Mouse (Mus musculus) retina, postnatal 1 day (tissue): ENCODE results near the gene Ppp1r12a.

ENCODE experiments used
- DNase-seq: peaks from one replicate; pipeline ENCODE4 v3.0.0-alpha.2; 2012

Ppp1r12a gene

DNA sequence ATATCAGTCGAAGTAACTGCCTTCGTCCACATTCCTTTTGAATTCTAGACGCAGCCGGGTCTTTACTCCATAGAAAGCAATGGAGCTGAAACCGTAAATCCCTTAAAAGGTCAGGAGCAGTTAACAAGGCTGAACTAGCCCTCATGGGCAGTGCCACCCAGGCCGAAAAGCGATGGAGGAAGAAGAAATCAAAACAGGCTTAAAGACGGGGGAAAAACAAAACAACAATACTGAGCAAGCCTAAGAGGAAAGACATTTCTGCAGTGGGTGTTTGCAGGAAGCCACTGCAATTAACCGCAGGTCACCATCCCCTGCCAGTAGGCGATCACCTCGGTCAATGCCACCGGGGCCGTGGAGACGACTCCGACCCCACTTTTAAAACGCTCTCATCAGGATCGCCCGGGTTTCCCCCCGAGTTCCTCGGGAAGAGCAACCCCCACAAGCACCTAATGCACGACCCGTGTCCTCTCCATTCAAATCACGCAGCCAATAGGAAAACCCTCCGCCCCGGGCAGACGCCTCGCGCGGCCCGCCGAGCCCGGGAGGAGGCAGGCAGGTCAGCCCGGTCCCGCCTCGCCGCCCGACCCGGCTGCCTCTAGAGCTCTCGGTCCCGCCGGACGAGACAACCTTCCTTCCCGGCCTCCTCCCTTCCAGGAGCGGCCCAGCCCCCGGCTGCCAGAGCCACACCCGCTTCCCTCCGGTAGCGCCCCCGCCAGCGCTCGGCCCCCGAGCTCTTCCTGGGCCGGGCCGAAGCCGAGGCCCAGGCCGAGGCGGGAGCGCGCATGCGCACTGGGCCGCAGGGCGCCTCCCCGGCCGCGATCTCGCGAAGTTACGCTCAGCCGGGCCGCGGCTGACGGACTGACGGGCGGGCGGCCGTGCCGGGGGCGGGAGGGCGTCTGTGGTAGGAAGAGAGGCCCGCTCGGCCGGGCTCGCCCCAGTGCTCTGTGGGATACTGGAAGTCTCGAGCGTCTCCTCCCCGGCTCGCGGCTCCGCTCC lies at the start of gene Ppp1r12a:
Gene Ppp1r12a (plus strand): TSS at position 933 of the 996 bp plus-strand sequence.
- peak; percentile 96 for DNase-seq

DNA sequence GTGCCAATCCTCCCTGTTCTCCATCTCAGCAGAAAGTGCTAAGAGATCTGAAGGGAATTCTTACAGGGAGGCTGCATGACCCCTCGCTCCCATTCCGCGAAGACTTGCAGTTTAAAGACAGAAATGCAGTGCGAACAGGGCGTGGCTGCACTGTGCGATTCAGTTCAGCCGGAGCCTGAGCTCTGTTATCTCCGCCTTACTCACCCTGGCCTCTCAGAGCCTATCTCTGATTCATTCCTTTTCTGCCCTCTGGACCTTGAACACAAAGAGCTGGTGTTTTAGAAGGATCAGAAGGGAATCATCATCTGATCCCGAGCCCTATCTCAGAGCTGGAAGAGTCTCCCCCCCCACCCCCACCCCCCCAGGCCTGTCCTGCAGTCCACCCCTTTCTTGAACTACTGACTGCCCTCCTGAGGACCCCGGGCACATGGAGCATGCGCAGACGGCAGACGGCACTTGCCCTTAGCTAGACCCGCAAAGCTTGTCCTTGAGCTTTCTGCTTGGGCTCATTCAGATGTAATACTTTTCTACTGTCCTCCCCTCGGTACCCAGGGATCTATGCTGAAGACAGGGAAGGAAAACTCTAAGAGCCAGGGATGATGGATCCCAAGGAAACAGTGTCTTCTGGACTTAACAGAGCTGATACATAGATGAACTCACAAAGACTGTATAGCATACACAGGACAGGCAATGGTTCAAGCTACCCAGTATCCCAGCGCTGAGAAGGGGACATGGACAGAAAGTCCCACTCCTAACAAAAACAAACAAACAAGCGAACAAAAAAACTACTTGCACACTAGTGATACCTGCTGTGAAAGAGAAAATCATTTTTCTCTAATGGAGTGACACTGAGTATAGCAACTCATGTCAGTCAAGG lies 48.4 kb upstream of the Ppp1r12a start:
- DNase-seq: peak; percentile 33

DNA sequence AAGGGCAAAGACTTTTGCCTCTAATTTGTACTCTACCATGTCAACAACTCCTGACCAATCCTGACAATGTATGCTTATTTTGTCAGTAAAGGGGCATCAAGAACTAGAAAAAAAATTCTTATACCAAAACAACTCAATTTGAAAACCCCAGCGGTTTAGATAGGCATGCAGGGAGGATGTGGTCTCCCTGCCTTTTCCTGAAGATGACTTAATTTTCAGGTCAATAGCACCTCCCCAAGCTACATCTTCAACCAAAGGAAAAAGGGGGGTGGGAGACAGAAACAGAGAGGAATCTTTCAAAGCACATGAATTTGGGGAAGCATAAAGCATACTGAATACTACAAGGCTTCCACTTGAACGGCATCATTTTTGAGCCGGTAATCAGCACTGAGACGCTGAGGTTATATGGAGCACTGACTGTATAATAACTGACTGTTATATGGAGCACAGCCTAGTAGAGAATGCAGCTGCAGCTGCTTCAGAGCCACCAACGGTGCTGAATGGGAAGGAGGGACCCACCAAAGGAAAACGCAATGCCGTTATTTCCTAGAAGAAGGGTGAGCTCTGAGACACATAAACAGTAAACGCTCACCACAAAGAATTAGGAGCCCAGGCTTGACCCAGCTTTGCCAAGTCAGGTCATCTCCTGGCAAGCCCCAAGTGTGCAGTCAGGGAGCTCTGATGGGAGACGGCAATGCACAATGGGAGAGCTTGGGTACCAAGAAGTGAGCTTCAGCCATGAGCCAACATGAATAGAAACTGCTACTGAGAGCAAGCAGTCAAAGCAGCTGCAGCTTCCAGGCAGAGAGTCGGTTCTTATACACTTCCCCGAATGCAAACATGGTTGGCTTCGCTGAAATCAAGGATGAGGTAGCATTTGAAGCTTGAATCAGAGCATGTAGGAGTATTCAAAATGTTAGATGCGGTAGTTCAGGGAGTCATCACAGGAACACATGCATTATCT lies 43.5 kb upstream of the Ppp1r12a start:
- DNase-seq: no peak

DNA sequence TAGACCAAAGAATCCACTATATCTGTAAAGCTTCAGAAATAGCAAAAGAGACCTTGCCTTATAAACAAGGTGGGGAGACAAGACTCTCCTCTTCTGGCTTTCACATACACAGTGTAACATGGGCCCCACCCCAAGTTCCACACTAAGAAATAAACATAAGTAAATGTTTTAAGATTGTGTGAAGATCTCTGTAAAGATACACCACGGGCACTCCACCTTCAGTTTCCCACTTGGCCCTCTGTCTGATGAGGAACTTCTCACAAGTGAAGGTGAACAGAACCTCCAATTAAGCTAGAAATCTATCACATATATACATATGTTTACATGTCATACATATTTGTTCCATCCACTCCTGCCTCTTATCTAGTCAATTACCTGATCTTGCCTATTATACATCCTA lies 42.6 kb upstream of the Ppp1r12a start:
- no peak for DNase-seq

DNA sequence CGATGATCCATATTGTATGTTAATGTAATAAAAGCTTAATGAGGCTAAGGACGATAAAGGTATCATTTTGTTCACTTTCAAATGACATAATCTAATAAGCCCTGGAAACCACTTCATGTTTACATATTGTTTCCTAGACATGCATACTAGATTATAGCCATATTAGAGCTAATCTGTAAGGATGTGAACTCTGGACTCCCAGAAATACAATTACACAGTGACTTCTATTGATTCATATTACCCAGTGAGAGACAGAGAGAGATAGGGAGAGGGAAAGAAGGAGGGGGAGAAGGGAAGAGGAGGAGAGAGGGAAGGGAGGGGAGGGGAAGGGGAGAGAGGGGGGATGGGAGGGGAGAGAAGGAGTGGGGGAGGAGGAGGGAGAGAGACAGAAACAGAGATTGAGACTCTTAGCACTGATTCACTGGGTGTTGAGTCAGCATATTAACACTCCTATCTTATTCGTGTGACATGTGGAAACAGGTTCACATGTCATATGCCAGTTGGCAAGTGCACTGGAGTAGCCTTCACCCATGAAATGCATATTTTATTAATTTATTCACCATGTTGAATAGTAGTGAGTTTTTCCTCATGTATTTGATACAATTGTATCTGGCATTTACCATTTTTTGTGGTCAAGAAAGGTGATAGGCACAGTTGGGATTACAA lies 36.9 kb upstream of the Ppp1r12a start:
- DNase-seq: no peak

DNA sequence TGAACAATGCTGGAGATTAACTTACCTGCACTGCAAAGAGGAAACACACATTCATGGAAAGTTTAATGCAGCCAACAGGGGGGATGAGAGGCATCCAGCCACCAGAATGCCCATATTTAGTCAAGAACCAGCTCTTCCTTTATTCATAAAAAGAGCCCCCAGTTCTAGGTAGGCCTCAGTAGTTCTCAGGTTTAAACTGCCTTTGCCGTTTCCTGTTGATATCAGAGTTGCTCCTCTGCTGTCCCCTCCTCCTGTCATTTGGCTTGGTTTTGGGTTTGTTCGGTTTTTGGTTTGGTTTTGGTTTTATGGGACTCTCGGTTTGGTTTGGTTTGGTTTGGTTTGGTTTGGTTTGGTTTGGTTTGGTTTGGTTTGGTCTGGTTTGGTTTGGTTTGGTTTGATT lies 32.8 kb upstream of the Ppp1r12a start:
- no peak for DNase-seq

DNA sequence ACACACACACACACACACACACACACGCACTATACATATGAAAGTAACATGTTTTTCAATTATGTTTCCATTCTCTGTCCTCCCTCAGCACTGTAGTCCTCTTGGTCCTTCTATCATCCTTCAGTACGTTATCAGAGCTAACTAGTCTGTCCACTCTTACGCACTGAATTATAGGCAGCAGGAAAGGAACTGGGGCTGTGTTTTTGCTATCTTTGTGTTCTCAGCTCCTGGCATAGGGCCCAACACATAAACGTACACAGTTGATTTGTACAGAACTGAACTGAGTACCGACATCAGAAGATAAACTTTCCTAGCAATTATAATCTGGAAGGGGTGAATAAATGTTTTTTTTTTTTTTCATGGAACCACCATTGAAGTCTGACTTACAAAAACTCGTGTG lies 30.1 kb upstream of the Ppp1r12a start:
- DNase-seq: no peak

DNA sequence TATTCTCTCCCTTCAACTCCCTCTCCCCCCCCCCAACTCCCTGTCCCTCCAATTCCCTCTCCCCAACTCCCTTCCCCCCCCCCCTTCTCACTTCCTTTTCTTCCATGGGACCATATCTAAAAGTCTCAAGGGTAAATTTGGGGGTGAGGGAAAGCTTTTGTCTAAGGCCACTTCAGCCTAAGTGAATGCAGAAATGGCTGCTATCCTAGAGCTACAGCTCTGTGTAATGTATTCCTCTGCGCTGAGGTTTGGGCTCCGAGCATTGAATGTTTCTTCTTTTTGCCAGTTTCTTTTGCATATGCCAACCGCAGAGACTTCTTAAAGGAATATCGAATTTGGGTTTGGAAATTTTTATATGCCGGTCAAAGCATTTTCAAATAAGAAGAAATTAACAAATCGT lies 28.7 kb upstream of the Ppp1r12a start:
- no peak for DNase-seq

DNA sequence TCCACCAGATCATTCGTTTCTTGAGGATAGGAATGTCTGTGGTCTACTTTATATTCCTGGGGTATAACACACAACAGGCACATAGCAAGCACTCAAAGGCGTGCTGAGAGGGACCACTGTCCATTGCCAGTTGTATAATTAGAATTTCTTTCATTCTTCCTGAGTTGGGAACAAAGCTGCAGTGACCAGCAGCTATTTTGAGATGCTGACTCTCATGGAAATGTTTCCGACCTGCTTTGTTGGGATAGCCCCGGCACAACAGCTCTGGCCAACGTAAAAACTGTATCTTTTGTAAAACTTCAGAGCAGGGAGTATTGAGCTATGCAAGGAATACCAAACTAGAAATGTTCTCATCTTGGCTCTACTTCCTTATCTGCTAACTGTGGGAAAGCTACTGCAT lies 28.2 kb upstream of the Ppp1r12a start:
- no peak for DNase-seq

DNA sequence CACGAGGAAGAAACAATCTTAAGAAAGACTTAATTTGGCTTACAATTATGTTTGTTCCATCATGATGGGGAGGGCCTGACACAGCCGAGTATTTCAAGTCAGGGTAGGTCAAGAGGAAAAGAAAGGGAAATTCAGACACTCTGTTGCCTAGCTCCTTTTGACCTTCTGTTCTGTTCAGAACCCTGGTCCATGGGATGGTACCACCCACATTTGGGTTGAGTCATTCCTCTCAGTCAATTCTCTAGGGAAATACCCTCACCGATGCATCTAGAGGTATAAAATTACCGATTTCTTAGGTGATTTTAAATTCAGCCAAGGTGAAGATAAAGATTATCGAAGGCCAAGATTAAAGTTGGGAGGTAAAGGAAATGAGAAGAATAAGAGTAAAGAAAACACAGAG lies 23.6 kb upstream of the Ppp1r12a start:
- no peak for DNase-seq

DNA sequence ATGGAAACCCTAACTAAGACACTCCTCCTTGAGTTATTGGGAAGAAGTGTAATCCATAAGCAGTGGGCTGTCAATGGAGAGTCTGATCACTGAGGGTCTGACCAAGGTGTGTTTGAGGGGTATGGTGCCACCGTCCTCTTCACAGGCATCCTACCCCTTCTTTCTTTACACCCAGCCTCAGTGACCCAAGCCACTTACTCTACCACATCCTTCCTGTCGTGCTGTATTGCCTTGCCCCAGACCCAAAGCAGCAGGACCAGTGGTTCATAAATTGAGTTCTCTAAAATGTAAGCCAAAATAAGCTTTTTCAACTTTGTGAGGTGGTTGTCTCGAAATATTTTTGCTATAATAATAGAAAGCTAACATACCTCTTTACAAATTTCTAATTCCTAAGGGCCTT lies 22.2 kb upstream of the Ppp1r12a start:
- no peak for DNase-seq

DNA sequence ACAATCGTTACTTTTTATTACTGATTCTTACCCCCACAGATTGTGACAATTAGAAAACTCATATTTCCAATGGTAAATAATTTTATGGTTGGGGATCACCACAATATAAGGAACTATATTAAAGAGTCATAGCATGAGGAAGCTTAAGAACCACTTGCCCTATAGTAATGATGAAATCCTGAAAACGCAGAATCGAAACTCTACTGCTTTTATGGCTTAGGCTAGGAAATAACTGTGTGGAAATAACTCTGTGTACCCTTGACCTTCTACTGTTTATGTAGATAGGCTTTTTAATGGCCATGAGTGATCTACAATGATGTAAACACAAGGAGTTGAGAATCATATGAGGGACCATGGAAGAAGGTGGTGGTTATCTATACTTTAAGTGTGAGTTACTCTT lies 21.3 kb upstream of the Ppp1r12a start:
- no peak for DNase-seq

DNA sequence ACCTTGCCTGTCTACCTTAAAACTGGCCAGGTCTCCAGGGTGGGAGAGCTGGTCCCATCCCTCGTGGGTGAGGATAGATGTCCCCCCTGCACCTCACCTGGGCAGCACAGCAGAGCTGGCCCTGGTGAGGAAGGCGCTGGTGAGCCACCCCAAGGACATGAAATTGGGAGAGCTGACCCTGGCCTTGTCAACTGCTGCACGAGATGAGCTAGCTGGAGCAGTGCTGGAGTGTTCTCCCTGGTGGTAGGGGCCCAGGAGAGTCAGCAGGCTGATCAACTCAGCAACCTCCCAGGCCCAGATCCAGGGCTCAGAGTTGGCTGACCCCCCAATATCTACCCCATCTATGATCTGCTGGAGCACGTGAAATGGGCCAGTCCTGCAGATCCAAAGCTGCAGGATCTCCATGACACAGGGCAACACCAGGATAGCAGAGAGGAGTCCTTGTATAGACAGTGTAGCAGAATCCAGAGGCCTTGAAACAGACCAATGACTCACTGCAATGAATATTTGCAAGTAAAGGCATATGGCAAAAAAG lies 17.9 kb upstream of the Ppp1r12a start:
- no peak for DNase-seq

DNA sequence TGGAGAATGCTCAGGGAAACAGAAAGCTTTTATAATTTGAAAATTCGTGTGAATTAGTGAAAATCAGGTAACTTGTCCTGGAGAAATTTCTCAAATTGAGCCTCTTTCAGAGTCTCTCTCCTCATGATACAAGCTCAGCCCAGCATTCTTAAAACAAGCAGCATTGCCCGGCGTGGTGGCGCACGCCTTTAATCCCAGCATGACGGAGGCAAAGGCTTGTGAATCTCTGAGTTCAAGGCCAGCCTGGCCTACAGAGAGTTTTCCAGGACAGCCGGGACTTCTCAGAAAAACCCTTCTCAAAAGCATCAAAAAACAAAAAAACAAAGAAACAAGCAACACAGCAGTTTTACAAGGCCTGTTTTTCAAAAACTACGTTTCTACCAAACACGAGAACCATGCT lies 16.3 kb upstream of the Ppp1r12a start:
- no peak for DNase-seq

DNA sequence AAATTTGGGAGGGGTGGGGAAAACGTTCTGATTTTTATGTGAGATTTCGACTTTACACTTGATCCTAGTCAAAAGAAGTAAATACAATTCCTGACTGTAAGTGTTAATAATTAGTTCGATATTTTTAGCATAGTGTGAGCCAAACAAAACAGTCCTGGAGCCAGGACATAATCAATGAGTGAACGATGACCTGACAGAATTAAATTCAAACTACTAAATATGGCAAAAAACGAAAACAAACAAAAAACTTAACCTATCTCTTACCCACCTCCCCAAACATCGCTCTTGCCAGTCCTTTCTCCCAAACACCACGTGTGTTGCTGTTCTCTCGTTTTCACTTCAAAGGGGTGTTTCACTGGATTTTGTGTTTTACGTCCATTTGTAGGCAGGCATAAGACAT lies 15.0 kb upstream of the Ppp1r12a start:
- no peak for DNase-seq

DNA sequence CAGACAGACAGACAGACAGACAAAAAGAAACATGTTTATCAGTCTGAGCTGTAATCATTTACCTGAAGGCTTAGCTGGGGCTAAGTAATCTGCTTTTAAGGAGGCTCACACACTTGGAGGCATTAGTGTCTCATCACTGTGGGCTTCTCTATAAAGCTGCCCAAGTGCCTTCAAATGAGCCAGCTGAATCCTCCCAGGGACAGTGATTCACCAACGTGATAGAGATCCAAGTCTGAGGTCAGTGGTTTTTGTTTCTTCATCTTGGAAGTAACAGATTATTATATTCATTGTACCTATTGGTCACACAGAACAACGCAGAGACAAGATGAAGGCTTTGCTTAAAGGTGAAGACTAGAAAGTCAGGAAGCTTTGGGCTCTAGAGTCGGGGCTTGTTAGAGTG lies 8.7 kb upstream of the Ppp1r12a start:
- no peak for DNase-seq

DNA sequence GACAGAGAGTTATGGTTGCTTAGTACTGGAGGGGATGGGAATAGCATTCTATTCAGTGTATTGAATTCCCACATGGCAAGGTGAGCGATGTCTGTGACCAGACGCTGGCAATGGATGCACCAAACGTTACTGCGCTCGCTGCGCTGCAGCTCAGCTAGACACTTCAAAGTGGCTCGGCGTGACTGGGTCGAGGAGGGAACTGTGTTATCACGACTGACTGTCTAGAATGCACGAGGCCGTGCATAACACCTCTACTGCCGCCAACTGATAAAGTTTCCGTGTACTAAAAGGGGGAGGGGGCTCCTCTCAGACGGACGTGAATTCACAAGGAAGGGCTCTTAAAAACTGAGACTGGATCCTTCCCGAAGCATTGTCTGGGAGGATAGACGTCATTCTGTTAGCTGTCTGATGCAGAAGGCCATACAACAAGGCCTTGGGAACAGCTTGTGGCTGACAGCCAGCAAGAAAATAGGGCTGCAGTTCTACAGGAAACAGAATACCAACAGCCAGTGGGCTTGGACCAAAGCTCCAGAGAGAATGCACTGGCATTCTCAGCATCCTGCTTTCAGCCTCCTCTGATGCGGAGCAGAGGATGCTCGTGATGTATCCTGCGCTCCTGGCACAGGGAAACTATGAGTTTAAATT lies 6.8 kb upstream of the Ppp1r12a start:
- no peak for DNase-seq

DNA sequence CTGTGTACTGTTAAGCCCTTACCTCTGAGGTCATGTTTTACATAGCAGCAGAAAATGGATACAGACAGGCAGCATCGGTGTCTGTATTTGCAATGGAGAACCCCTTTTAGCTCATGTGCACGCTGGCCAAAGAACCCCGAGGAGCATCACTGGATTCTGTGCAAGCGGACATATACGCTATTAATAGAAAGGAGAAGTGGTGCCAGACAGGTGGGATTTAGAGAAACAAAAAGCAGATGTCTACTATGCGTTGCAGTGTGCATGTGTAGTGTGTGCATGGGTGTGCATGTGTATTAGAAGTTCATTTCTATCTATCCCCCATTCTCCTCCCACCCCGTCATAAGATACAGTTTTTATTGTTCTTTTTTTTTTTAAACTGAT lies 6.3 kb upstream of the Ppp1r12a start:
- DNase-seq: no peak

DNA sequence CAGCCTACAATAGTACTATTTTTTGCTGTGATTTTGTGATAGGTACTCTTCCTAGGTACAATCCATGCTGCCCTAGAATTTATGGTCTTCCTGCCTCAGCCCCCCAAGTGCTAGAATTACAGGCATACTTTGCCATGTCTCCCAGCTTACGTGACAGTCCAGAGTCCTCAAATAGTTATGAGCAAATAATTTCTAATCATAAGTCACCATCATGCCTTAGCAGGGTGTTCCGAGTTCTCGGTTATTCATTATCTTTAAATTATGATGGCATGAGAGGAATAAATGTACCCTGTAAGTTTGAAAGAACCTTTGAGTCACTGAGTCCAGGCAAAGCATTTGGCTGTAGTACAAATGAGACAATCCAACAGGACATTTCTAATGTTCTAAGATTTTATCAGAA lies 5.9 kb upstream of the Ppp1r12a start:
- DNase-seq: no peak

DNA sequence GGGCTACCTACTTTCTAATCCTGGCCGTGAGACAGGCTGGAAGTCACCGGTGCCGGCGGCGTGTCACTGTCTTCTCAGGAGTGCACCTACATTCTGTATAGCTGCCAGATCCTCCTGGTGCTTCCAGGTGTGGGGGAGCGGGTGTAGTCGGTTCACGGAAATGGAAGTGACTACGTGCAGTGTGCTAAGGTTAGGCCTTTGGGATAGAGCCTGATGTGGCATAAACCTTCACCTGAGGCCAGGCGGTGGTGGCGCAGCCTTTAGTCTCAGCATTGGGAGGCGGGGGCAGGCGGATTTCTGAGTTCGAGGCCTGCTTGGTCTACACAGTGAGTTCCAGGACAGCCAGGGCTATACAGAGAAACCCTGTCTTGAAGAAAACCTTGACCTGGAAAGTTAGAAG lies 3.0 kb upstream of the Ppp1r12a start:
- DNase-seq: no peak

DNA sequence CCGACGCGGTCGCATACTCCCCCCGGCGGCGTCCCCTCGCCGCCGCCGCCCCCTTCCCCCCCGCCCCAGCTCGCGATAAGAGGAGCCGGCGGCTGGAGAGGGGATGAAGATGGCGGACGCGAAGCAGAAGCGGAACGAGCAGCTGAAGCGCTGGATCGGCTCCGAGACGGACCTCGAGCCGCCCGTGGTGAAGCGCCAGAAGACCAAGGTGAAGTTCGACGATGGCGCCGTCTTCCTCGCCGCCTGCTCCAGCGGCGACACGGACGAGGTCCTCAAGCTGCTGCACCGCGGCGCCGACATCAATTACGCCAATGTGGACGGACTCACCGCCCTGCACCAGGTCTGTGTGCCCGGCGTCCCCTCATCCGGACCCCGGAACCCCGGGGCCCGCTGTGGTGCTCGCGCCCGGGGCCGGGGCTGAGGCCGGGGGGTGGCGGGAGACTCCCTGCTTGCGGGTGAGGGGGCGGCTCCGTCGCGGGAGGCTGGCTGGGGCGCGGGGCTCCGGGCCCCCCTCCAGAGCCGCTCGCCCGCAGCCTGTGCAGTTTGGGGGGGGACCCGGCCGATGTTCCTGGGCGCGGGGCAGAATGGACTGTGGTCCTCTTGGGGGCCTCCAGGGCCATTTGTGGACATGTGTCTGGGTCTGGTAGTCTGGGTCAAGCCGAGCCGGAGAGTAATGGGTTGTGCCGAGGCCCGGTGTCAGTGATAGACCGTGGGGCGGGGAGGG lies 466 bp downstream of the Ppp1r12a start:
- no peak for DNase-seq
